Mouse (Mus musculus) large intestine, adult 2 months (tissue): ENCODE results near the gene Zfp821. TPM values are rescaled to one million over a fixed set of nuclear protein-coding genes. Genes with fewer than 3 reads are reported as not detected.

Experiments
- DNase-seq: peaks from one replicate; pipeline ENCODE4 v3.0.0-alpha.2; 2012; ENCODE audit warnings: low read depth, low spot score
- WGBS: fragments of 180-500 bp; shearing (Covaris S2); methylation state at CpG from one replicate; pipeline ENCODE4 v1.1.7; 2018; 5-methylcytosine and 5-hydroxymethylcytosine counted together
- polyA plus RNA-seq: library from polyadenylated mRNA; depleted of rRNA; stranded (reverse); fragments of >200 nt; gene quantifications from 2 replicates; pipeline ENCODE4 v1.2.3, GENCODE M21; 2012; rRNA removed

Gene Zfp821
- polyA plus RNA-seq, result 5.6 and 6.3 TPM in 2 replicates

DNA sequence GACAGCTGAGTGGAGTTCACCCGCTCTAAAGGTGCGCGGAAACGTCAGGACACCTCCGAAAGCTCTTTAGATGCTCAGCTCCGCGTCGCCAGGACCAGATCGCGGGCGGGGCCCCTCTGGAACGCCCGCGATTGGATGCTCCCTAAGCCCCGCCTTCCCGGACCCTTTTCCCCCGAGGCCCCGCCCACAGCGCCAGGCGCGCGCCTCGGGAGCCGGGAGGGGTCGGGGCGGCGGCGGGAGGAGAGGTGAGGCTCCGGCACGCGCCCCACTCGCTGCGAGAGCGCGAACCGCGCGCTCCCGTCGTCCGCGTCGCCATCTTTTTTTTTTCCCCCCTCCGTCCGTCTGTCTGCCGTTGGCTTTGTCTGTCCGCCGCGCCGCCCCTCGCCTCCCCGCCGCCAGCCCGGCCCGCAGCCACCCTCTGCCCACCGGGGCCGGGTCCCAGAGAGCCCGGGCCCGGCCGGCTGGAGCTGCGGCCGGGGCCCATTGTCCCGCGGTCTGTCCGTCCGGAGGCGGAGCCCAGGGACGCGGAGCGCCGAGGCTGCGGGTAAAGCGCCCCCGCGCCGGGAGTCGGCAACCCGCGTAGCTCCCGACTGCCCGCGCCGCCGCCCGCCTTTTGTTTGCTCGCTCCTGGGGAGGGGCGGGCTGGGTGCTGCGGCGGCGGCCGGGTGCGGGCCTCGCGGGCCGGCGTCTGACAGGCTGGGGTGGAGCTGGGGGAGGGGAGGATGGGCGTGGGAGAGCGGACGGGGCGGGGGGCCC is at the start of gene Zfp821:
TSS of gene Zfp821 (plus strand) at position 227 of the 756 bp plus-strand sequence.
- WGBS, result under 1% methylated on average over 93 of the region's 100 CpGs
- peak; percentile 81 for DNase-seq

DNA sequence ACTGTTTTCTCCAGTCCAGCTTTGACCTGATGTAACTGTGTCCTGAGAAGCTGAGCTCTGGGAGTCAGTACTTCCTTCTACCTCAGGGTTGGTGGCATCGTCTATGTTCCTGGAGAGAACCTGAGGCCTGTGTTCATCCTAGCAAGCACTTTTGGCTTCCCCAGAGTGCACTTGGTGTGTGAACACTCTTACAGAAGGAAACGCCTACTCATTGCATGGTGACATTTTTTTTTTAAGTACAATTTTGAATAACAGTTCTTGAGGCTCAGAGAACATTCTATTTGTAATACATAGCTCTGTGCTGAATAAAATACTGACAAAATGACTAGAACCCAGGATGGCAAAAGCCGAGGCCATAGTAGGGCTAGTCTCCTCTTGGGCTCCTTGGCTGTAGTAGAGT is 48.5 kb upstream of the Zfp821 start:
- 75% methylated on average over 3 of the region's 3 CpGs for whole genome bisulfite sequencing
- no peak for DNase-seq

DNA sequence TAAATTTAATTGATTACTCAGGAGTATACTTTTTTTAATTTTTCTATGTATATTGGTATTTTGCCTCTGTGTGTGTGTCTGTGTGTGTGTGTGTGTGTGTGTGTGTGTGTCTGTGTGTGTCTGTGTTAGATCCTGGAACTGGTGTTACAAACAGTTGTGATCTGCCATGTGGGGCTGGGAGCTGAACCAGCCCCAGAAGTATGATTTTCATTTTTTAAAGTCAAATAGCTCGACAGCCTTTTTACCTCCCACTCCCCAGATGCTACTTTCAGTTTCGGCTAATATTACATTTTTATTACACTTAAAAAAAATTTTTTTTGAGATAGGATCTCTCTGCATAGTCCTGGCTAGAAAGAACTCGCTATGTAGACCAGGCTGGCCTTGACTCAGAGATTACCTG is 43.0 kb upstream of the Zfp821 start:
- WGBS, result 60% methylated on average over 3 of the region's 3 CpGs

DNA sequence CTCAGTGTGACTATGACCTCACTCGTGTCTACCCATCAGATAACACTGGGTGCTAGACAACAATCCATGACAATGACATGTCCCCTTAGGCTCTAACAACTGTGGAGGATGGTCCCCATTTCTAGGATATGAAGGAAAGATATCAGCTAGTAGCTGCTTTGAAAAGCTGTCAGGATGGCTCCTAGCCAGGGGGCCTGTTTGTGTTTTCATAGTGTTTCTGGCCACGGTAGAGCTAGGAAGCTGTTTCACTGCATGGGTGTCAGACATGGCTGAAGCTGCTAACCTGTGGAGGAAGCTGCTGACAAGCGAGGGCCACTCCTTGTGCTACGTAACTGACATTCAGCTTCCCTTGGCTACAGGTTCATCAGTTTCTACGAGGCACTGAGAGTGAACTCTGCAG is 38.7 kb upstream of the Zfp821 start:
- WGBS, result 74% methylated on average over 5 of the region's 5 CpGs
- DNase-seq, result no peak

More for the DNA sequence above, 43.0 kb upstream of the Zfp821 start:
- no peak for DNase-seq

DNA sequence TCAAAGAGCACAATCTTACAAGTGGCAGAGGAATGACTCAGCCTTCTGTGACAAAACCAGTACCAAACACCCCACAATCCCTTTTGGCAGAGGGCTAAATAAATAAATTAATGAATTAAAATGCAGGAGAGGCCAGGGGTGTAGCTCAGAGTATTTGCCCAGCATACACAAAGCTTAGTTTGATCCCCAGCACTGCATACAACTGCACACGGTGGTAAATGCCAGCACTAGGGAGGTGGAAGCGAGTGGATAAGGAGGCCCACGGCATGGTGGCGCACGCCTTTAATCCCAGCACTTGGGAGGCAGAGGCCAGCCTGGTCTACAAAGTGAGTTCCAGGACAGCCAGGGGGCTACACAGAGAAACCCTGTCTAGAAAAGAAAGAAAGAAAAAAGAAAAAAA is 32.7 kb upstream of the Zfp821 start:
- WGBS, result 84% methylated on average over 5 of the region's 5 CpGs
- no peak for DNase-seq

DNA sequence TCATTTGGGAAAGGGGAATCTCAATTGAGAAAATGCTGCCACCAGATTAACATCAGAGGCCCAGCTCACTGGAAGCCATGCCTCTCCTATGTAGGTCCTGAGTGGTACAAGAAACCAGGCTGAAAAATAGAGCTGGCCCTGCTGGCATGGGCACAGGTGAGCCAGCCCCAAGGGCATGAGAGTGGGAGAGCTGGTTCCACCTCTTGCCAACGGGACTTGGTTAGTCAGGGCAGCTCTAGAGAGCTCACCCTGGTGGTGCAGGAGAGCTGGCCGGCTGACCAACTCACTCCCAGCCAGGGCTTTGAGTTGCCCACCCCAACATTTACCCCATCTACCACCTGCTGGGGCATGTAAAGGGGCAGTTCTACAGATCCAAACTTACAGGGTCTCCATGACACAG is 31.8 kb upstream of the Zfp821 start:
- 90% methylated on average over 2 of the region's 2 CpGs for WGBS

DNA sequence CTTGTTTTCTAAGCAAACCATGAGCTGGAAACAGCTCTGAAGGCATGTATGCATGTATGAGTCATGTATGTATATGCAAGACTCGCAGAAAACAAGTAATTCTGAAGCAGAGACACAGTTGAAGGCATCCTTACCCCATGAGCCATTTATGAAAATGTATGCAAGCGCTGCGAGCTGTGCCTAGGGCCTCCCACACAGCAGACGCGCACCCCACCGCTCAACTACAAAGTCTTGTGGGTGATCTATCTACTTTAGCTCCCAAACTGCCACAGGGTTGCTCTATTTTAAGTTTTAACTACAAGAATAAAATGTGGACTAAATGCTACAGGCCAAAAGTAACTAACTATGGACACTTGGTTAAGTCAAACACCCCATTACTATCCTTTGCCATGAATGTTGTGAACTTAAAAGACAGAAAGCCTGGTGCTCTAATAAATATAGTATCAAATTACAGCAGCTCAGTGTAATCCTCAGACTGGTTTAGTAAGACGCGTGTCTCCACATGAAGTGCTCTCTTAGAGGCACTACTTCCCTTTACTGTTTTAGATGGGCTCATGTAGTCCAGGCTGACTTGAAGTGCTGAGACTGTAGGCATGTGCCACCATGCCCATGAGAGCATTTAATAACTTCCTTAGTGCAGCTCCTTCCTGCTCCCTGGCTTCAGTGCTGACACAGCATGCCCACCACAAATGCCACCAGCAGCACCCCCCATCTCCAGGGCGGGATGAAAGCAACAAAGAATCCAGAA is 29.3 kb upstream of the Zfp821 start:
- 94% methylated on average over 9 of the region's 9 CpGs for WGBS
- no peak for DNase-seq

More for the DNA sequence above, 31.8 kb upstream of the Zfp821 start:
- DNase-seq, result no peak

DNA sequence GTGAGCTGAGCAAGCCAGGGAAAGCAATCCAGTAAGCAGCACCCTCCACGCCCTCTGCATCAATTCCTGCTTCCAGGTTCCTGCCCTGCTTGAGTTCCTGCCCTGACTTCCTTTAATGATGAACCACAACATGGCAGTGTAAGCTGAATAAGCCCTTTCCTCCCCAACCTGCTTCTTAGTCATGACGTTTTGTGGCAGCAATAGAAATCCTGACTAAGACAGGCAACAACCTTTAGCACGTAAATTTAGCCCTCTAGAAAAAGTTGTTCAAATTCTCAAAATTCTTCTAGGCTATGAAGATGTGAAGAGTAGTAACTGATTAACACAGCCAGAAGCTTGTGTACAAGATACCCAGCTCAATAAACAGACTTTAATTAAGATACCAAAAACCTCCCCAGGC is 23.8 kb upstream of the Zfp821 start:
- DNase-seq, result no peak
- WGBS, result 58% methylated on average over 3 of the region's 3 CpGs

DNA sequence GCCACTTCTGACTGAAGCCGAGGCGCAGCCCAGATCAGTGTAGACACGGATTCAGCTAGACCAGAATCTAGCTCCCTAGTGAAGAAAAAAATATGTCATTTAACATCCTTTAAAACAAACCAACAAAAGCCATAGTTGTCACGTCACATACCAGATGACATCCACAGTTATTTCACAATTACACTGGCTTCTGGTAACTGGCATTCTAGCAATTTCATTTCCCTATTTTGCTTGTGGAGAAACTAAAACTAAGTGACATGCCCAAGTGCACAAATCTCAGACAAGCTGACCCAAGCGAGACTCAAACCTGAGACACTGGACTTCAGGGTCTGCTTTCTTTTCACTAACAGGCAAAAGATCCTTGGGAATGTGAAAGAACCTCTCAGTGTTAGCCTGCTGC is 23.2 kb upstream of the Zfp821 start:
- WGBS, result 93% methylated on average over 5 of the region's 5 CpGs
- no peak for DNase-seq

DNA sequence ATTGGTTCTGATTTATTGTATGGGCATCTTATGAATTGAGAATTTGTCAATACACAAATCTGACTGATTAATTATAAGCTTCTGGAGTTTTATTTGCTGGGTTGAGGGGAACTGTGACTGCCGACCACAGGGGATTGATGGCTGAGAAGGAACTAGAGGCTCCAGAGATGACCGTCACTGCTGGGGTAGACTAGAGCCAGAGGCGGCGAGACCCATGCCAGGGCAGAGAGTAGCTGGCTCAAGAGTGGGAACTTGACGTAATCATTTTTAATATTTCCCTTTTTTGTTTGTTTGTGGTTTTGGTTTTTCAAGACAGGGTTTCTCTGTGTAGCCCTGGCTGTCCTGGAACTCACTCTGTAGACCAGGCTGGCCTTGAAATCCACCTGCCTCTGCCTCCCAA is 18.1 kb upstream of the Zfp821 start:
- WGBS, result 84% methylated on average over 5 of the region's 5 CpGs
- no peak for DNase-seq

DNA sequence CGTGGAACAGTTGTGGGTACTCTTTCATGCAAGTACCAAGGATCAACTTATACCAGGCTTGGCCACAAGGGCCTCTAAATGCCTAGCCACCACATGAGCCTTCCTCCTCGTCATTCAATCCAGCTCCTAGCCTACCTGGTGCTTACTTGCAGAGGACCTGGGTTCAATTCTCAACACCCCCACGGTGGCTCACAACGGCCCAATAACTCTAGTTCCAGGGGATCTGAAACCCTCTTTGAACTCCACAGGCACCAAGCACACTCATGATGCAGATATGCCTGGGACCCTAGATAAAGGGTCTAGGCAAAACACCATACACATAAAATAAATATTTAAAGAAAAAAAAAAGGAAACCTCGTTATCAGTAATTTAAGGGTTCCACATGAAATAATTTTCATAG is 13.6 kb upstream of the Zfp821 start:
- DNase-seq, result no peak
- WGBS, result 33% methylated on average over 5 of the region's 5 CpGs

DNA sequence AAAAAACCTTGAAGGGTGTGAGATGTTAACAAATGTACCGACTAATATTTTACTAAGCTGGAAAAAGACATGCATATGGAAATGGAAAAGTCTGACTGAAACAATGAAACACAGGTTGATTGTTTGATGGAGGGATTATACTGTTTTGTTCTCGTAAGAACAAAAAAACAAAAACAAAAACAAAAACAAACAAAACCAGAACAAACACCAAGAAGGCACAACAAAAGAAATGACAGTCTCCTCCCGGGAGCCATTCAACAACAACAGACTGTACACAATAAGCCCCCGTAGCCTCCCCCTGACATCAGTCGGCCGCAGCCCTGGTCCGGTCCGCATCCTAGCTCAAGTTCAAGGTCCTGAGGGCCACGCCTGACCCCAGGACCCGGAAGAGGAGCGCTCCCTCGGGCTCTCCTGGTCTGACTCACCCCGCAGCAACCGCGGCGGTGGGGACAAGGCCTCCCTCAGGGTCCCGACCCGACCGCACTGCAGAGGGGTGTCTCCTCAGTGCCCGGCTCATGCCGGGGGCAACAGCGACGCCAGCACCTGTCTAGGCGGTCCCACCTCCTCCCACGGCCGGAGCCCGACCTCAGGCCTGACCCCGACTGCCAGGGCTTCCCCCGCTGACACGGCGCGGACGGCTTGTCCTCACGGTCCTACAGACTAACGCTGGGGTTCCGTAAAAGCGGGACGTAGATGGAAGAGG is 12.8 kb upstream of the Zfp821 start:
- WGBS, result under 1% methylated on average over 38 of the region's 38 CpGs
- no peak for DNase-seq

DNA sequence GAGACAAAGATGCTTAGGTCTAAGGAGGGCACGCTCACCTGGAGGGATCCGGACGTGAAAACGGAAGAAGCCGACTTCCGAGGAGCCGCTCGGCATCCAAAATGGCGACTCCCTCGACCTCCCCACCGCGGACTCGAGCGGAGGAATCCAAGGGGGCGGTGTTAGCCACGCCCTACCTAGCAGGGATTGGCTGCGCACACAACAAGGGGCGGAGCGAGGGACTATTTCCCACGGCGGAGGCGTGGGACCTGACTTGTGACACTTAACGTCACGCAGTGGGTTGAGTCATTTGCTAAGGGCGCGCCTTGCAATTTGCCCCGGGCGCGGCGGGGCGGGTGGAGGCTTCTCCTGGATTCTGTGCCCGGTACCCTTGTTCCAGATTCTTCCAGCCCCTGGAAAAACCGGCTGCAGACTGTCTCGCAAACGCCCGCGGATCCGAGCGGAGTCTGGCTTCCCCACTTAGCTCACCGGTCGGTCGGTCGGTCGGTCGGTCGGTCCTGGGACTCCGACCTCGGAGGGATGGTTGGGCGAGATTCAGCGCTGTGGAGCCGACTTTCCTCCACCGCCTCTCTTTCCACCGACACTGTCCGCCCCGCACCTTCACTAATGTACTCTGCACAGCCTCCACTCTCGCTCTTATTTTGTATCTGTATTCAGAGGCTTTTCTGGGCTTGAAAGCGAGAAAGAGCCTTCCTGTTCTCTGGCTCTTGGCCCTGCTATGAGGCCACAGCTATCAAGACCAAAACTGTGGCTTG is 12.0 kb upstream of the Zfp821 start, which contains the start of gene Ist1:
TSS of gene Ist1 (minus strand) at position 115 of the 755 bp plus-strand sequence.
- under 1% methylated on average over 57 of the region's 57 CpGs for WGBS

DNA sequence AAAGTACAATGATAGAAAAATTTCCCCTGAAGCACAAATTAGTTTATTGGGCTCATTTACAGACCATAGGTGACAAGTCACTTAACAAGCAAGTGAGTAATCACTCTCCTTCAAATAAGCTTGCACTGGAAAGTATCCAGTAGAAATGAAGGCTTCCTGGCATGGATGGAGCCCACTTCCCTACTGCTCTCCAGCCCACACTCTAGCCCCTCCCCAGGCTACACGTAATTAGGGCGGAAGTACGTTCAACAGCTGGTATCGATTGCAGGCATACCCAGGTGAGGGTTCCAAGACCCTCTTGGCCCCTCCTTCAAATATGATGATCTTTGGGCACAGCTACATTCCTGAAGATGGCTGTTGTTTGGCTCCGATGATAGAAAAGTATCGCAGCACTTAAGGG is 11.2 kb upstream of the Zfp821 start:
- DNase-seq, result peak; percentile 59
- 35% methylated on average over 6 of the region's 6 CpGs for WGBS

More for the DNA sequence above, 12.0 kb upstream of the Zfp821 start, which contains the start of gene Ist1:
- peak; percentile 98 for DNase-seq

DNA sequence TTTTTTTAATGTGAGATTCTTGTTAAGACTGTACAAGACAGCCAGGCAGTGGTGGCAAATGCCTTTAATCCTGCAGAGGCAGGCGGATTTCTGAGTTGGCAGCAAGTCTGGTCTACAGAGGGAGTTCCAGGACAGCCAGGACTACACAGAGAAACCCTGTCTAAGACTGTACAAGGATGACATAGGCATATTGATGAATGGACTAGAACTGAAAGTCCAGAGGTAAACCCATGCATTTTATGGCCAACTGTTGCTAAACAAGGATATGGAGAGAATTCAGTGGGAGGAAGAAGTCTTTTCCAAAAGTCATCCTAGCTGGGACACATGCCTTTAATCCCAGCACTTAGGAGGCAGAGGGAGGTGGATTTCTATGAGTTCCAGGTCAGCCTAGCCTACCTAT is 7.6 kb upstream of the Zfp821 start:
- DNase-seq, result no peak

DNA sequence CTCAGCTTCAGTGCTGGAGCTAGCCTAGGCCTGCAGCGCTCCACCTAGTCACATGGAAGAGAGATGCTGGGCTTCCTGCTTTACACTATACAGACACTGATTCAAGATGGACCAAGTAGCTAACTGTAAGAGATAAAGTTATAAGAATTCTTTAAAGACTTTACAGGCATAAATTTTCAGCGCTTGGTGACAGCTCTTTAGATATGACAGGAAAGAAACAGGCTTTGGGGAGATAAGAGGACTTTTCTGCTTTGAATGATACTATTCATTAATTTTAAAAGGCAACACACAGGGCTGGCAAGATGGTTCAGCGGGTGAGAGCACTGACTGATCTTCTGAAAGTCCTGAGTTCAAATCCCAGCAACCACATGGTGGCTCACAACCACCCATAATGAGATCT is 6.9 kb upstream of the Zfp821 start:
- DNase-seq, result no peak
- WGBS, result 90% methylated on average over 3 of the region's 3 CpGs

More for the DNA sequence above, 7.6 kb upstream of the Zfp821 start:
- WGBS, result 85% methylated on average over 1 of the region's 1 CpGs

DNA sequence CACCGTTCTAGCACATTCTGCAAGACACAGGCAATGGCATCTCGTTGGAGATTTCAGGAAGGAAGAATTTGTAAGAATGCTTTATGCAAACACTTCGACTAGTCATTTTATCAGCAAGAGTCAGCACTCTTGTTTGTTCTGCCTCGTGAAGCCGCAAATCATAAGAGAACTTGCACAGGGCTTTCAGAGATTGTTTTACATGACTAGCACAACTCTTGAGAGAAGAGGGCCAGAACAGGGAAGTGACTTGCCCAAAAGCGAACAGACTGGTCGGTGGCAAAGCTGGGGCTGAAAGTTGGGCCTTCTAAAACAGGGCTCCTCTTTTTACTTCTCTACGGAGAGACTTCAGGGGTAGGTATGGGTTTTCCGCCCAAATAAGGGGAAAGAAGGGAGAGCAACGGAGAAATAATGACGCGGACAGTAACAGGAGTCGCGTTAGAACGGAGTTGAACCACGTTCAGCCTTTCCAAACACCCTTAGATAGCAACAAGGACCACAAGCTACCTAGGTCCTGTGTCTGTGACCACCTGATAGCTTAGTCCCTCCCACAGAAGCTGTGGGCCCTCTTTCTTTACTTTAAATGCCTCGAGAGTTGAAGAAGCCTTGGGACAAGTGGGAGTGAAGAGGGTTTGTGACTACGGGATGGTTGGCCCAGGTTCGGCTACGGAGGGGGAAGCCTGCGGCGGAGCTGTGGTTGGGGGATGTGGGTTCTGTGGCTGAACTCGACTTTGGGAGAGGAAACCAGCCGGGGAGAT is 604 bp upstream of the Zfp821 start:
- no peak for DNase-seq

DNA sequence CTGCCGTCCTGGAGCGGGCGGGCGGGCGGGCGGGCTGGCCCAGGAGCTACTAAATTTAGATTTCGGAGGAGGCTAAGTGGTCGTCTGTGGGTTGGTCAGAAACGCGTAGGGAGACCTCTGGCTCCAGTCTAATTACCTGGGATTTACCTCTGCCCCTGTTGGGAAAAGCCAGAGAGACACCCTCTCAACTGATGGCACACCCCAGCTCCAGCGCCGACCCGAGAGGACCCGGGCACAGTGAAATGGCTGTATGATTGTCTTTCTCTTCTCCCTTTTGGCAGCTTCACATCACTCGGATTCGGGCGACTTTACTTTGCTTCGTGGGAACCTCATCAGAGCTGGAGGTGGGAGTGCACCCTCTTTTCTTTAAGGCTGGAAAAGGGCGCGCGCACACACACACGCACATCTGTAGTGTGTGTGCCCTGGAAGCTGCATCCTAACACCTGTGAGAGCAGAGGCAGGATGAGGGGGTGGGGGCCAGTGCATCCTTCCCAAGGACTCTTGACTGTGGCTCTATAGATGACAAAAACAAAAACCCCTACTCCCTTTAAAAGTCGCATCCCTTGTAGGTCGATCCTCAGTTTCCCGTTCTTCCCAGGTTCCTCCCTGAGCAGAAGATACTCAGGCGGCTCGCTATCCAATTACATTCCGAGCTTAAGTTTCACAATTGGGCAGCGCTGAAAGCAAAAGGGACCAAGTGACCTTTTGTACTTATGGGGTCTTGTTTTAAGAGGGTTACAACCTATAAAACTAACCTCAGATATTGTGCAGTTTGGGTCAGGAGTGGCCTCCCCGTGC is 929 bp downstream of the Zfp821 start:
- no peak for DNase-seq
- 4% methylated on average over 30 of the region's 30 CpGs for WGBS

More for the DNA sequence above, 604 bp upstream of the Zfp821 start:
- 8% methylated on average over 24 of the region's 24 CpGs for WGBS
